ENCODE assay signal across 12 mouse cellular contexts in genomic region chr13:101470560-101471247, GRCm38 (mm10).
DNase-seq lines count a peak whose midpoint lies in the region; ATAC-seq and TF ChIP-seq lines count a peak whose summit lies in the region.
"Had no signal": no experiment of that assay in that cellular context is flagged by ENCODE, and none has a peak within 500 bp of the region (broad histone marks: within the 10 kb centered on the region; RNA-seq: fewer than 3 reads in every experiment).

No protein-coding gene starts in this region.

- H3K4me2 ChIP-seq in hindbrain, embryonic 14.5 days (replicated peaks): no peak overlapping the region
- no peak overlapping the region for H3K4me2 ChIP-seq in hindbrain, embryonic 12.5 days (replicated peaks)
- H3K4me2 ChIP-seq in forebrain, postnatal 0 days (ENCODE audit: low read depth): no peak overlapping the region
- no peak overlapping the region for H3K4me2 ChIP-seq in myocyte (ENCODE audit: low read depth)
- no peak overlapping the region for H3K4me2 ChIP-seq in intestine, postnatal 0 days (replicated peaks; ENCODE audit: low read depth)
- H3K4me2 ChIP-seq: heart, embryonic 12.5 days had no signal

- H3K9me3 ChIP-seq in hindbrain, embryonic 14.5 days (ENCODE audit: control insufficient read depth, low read length): no peaks in the 10 kb centered on the region
- H3K9me3 ChIP-seq in hindbrain, embryonic 12.5 days (replicated peaks): no peaks in the 10 kb centered on the region
- H3K9me3 ChIP-seq in forebrain, postnatal 0 days (ENCODE audit: low read length): no peaks in the 10 kb centered on the region
- H3K9me3 ChIP-seq in intestine, postnatal 0 days (ENCODE audit: control insufficient read depth): no peaks in the 10 kb centered on the region
- H3K9me3 ChIP-seq: heart, embryonic 12.5 days had no signal

- H3K79me2 ChIP-seq in myocyte (ENCODE audit: control insufficient read depth, insufficient read depth): no peaks in the 10 kb centered on the region

- no peaks in the 10 kb centered on the region for H3K27me3 ChIP-seq in hindbrain, embryonic 14.5 days (ENCODE audit: control insufficient read depth, insufficient read depth, low read length)
- H3K27me3 ChIP-seq in hindbrain, embryonic 12.5 days: no peaks in the 10 kb centered on the region
- H3K27me3 ChIP-seq in forebrain, postnatal 0 days (ENCODE audit: insufficient read depth, low read length): no peaks in the 10 kb centered on the region
- no peaks in the 10 kb centered on the region for H3K27me3 ChIP-seq in myocyte (ENCODE audit: control insufficient read depth, insufficient read depth, insufficient read length)
- H3K27me3 ChIP-seq in intestine, postnatal 0 days (replicated peaks; ENCODE audit: control insufficient read depth, insufficient read depth, low read length): no peaks in the 10 kb centered on the region
- H3K27me3 ChIP-seq: heart, embryonic 12.5 days had no signal

- H3K4me1 ChIP-seq in hindbrain, embryonic 14.5 days (replicated peaks; ENCODE audit: control insufficient read depth, insufficient read depth, low read length): no peaks in the 10 kb centered on the region
- no peaks in the 10 kb centered on the region for H3K4me1 ChIP-seq in hindbrain, embryonic 12.5 days
- H3K4me1 ChIP-seq in forebrain, postnatal 0 days (ENCODE audit: insufficient read depth): 0 out of 2 replicates have a peak, but pooled peaks cover 6% of the 10 kb centered on the region
- H3K4me1 ChIP-seq in intestine, postnatal 0 days (replicated peaks; ENCODE audit: control insufficient read depth, insufficient read depth, low read length): no peaks in the 10 kb centered on the region
- H3K4me1 ChIP-seq: heart, embryonic 12.5 days had no signal

- peak; percentile 32 for DNase-seq in hindbrain, embryonic 14.5 days (ENCODE audit: low spot score)
- DNase-seq in right cerebral cortex, postnatal 10 days (ENCODE audit: low spot score in 2 of 2): peak; percentile 77 to 81
- DNase-seq in right cerebral cortex, adult 2 months (ENCODE audit: low spot score in 2 of 2): no peak
- peak; percentile 43 for DNase-seq in forebrain, postnatal 0 days
- DNase-seq: adrenal gland, postnatal 25 days; cerebellum, adult 11 months; embryo, embryonic 11 days; spleen, adult 18-20 months had no signal

- ATAC-seq in hindbrain, embryonic 14.5 days (ENCODE audit: low FRiP score): 0 out of 2 replicates have a peak, but pooled peaks have one; percentile 27
- ATAC-seq in hindbrain, embryonic 12.5 days (ENCODE audit: low FRiP score): no peak
- ATAC-seq in forebrain, postnatal 0 days: peak; percentile 89
- ATAC-seq in intestine, postnatal 0 days: no peak

- no peak overlapping the region for H3K4me3 ChIP-seq in hindbrain, embryonic 14.5 days (replicated peaks; ENCODE audit: low read length)
- H3K4me3 ChIP-seq in hindbrain, embryonic 12.5 days: no peak overlapping the region
- H3K4me3 ChIP-seq in forebrain, postnatal 0 days (ENCODE audit: low read depth, low read length): no peak overlapping the region
- H3K4me3 ChIP-seq in myocyte: no peak overlapping the region
- H3K4me3 ChIP-seq in intestine, postnatal 0 days (ENCODE audit: low read depth, low read length): no peak overlapping the region
- H3K4me3 ChIP-seq: heart, embryonic 12.5 days had no signal

- no peak overlapping the region for H3ac ChIP-seq in myocyte (ENCODE audit: control insufficient read depth, insufficient read length)

- H3K9ac ChIP-seq in hindbrain, embryonic 14.5 days: no peak overlapping the region
- H3K9ac ChIP-seq in hindbrain, embryonic 12.5 days: no peak overlapping the region
- no peak overlapping the region for H3K9ac ChIP-seq in forebrain, postnatal 0 days
- no peak overlapping the region for H3K9ac ChIP-seq in intestine, postnatal 0 days (ENCODE audit: low read depth, low read length)
- H3K9ac ChIP-seq: heart, embryonic 12.5 days had no signal

- TF ChIP-seq POLR2A in myocyte (IDR thresholded peaks at IDR 0.05; ENCODE audit: insufficient read length, low read depth): no peak

- H3K36me3 ChIP-seq in hindbrain, embryonic 14.5 days (replicated peaks; ENCODE audit: control insufficient read depth, insufficient read depth): no peaks in the 10 kb centered on the region
- H3K36me3 ChIP-seq in hindbrain, embryonic 12.5 days: no peaks in the 10 kb centered on the region
- no peaks in the 10 kb centered on the region for H3K36me3 ChIP-seq in forebrain, postnatal 0 days (ENCODE audit: insufficient read depth)
- H3K36me3 ChIP-seq in myocyte (ENCODE audit: control insufficient read depth, insufficient read depth): no peaks in the 10 kb centered on the region
- H3K36me3 ChIP-seq in intestine, postnatal 0 days (ENCODE audit: control insufficient read depth, insufficient read depth): no peaks in the 10 kb centered on the region
- H3K36me3 ChIP-seq: heart, embryonic 12.5 days had no signal

- H3K27ac ChIP-seq in hindbrain, embryonic 14.5 days: no peak overlapping the region
- H3K27ac ChIP-seq in hindbrain, embryonic 12.5 days: no peak overlapping the region
- H3K27ac ChIP-seq in forebrain, postnatal 0 days (ENCODE audit: low read depth, low read length): peak overlapping the region; percentile 40; the same call in 1 of the 2 replicates
- no peak overlapping the region for H3K27ac ChIP-seq in intestine, postnatal 0 days (ENCODE audit: low read depth, low read length)

- no peak for TF ChIP-seq CTCF in forebrain, postnatal 0 days (IDR thresholded peaks at IDR 0.05; ENCODE audit: low read depth)
- TF ChIP-seq CTCF in intestine, postnatal 0 days (IDR thresholded peaks at IDR 0.05; ENCODE audit: low read depth): no peak

- 68% methylated on average over 20 of the region's 20 CpGs for WGBS in hindbrain, embryonic 14.5 days
- 72% methylated on average over 20 of the region's 20 CpGs for WGBS in hindbrain, embryonic 12.5 days
- 38% methylated on average over 20 of the region's 20 CpGs for WGBS in forebrain, postnatal 0 days
- 86% methylated on average over 20 of the region's 20 CpGs for WGBS in intestine, postnatal 0 days

TF ChIP-seq in myocyte, 11 proteins besides CTCF, POLR2A, EP300 and RAD21:
- TF ChIP-seq E2F4 (IDR thresholded peaks at IDR 0.05; ENCODE audit: insufficient read depth) (no peak), TCF12 (IDR thresholded peaks at IDR 0.05; ENCODE audit: insufficient read depth, poor library complexity, severe bottlenecking) (no peak), CEBPB (IDR thresholded peaks at IDR 0.05; ENCODE audit: insufficient read depth, poor library complexity, severe bottlenecking) (no peak), MAX (IDR thresholded peaks at IDR 0.05; ENCODE audit: low read depth) (no peak), POLR2AphosphoS2 (IDR thresholded peaks at IDR 0.05; ENCODE audit: insufficient read length, low read depth) (no peak), MYOD1 (IDR thresholded peaks at IDR 0.05; ENCODE audit: control insufficient read depth in 1 of 3, insufficient read length in 2 of 3, low read depth in 2 of 3) (peak in 2 of 3 experiments; percentile 24 to 59), USF1 (IDR thresholded peaks at IDR 0.05; ENCODE audit: low read depth) (no peak), TCF3 (IDR thresholded peaks at IDR 0.05; ENCODE audit: insufficient read length, low read depth) (no peak), SRF (IDR thresholded peaks at IDR 0.05; ENCODE audit: control insufficient read depth, insufficient read length, low read depth) (no peak), REST (IDR thresholded peaks at IDR 0.05; ENCODE audit: insufficient read depth, insufficient read length) (no peak), MYOG (IDR thresholded peaks at IDR 0.05; ENCODE audit: control insufficient read depth in 1 of 3, insufficient read depth in 1 of 3, insufficient read length in 2 of 3, low read depth in 2 of 3) (peak in 2 of 3 experiments; percentile 14 to 29)

Comparison
In these comparisons a context has a peak if more than half of its experiments do, and no peak if none do; other contexts are left out.
1. ATAC-seq: peak in hindbrain, embryonic 14.5 days (single experiment) and forebrain, postnatal 0 days (single experiment); none in hindbrain, embryonic 12.5 days (single experiment) and intestine, postnatal 0 days (single experiment).
2. DNase-seq: peak in hindbrain, embryonic 14.5 days (single experiment), right cerebral cortex, postnatal 10 days (2 of 2) and forebrain, postnatal 0 days (single experiment); none in right cerebral cortex, adult 2 months (0 of 2).